Mouse (Mus musculus): Measurements from ENCODE around the gene Gfod2. TPM values are rescaled to one million over a fixed set of nuclear protein-coding genes. Genes with fewer than 3 reads are reported as not detected.

Gene Gfod2
- total RNA-seq, 2 experiments from 2014 or later, result 7.2 to 7.4 TPM

- Histone ChIP-seq H3K4me3 (no peak overlapping the region), H3K27ac (no peak overlapping the region)
- no peak for DNase-seq
- intact Hi-C loops (cut with DNase I), result no loop called here
- no peak for TF ChIP-seq CTCF (IDR thresholded peaks at IDR 0.05)
Measured at GRCm38 (mm10) chr8:105697196-105697780, 61.2 kb downstream of the Gfod2 start.

GRCm38 (mm10) chr8:105695080-105695780 lies 63.2 kb downstream of the Gfod2 start:
- no peak for TF ChIP-seq CTCF (IDR thresholded peaks at IDR 0.05)
- no peak for DNase-seq
- Histone ChIP-seq H3K4me3 (no peak overlapping the region), H3K27ac (no peak overlapping the region)
- intact Hi-C loops (cut with DNase I), result no loop called here

DNA sequence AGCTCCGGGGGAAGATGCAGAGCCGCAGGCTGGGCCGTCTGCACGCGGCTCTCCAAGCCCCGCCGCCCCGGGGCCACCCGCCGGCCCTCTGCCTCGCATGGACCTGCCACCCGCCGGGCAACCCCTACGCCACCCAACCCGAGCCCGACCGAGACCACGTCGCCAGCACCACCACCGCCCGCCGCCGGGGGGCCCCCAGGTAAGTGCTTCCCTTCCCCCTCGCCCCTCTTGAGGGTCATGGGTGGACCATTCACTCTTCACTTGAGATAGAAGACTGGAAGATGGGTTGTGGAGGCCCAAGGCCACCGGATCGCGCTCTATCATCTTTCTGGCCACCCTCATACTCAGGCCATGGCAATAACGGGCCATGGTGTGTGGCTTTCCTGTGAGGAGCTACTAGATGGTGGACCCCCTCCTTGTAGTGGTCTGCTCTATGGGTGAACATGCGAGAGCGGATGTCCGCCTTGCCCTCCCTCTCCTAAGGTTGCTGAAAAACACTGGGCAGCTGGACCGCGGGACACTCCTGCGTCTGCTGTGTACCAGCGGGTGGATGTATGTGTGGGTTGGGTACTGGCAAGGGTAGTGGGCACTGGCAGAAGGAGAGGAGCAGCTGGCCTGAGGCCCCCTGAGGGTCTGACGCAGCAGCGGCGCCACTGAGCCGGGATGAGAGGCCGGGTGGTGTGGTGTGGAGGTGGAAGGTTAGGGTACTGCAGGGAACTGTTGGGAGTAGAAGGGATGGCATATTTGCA lies 64.2 kb downstream of the Gfod2 start:
- TF ChIP-seq CTCF (IDR thresholded peaks at IDR 0.05), result 0 out of 2 replicates have a peak, but pooled peaks have one; percentile 8
- intact Hi-C loops (cut with DNase I), result no loop called here
- no peak for DNase-seq
- H3K27ac ChIP-seq, result no peak overlapping the region
- H3K4me3 ChIP-seq, result peak overlapping the region; percentile 71

- Histone ChIP-seq H3K4me3 (peak overlapping the region; percentile 71), H3K27ac (no peak overlapping the region)
- peak; percentile 78 for DNase-seq
- no peak for TF ChIP-seq CTCF (IDR thresholded peaks at IDR 0.05)
- intact Hi-C loops (cut with DNase I), result no loop called here
Measured at GRCm38 (mm10) chr8:105693648-105694047, 64.8 kb downstream of the Gfod2 start.

- Histone ChIP-seq H3K4me3 (no peak overlapping the region), H3K27ac (no peak overlapping the region)
- intact Hi-C loops (cut with DNase I), result no loop called here
- no peak for TF ChIP-seq CTCF (IDR thresholded peaks at IDR 0.05)
- DNase-seq, result no peak
Measured at GRCm38 (mm10) chr8:105692449-105693182, 65.8 kb downstream of the Gfod2 start.

- intact Hi-C loops (cut with DNase I), result no loop called here
- Histone ChIP-seq H3K27ac (no peak overlapping the region), H3K4me3 (no peak overlapping the region)
- TF ChIP-seq CTCF (IDR thresholded peaks at IDR 0.05), result no peak
- DNase-seq, result no peak
Measured at GRCm38 (mm10) chr8:105690978-105691377, 67.5 kb downstream of the Gfod2 start.

DNA sequence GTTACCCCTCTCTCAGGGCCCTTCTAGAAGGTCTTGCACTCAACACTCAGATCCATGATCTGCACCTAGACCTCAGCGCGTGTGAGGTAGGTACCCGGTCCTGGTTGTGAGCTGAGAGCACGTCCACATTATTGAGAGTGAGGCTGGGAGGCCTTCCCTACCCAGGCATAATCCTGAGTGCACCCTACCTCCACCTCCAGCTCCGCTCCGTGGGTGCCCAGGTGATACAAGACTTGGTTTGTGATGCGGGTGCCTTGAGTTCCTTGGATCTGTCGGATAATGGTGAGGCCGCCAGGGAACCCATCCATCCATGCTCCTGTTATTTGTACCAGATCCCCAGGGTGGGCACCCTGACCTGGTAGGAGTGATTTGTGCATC lies 68.5 kb downstream of the Gfod2 start:
- H3K4me3 ChIP-seq, result no peak overlapping the region
- DNase-seq, result no peak
- no peak overlapping the region for H3K27ac ChIP-seq
- intact Hi-C loops (cut with DNase I), result loop anchor here (10.0 kb wide), 1 partner anchor 95 kb away; no protein-coding TSS in a partner anchor
- no peak for TF ChIP-seq CTCF (IDR thresholded peaks at IDR 0.05)

DNA sequence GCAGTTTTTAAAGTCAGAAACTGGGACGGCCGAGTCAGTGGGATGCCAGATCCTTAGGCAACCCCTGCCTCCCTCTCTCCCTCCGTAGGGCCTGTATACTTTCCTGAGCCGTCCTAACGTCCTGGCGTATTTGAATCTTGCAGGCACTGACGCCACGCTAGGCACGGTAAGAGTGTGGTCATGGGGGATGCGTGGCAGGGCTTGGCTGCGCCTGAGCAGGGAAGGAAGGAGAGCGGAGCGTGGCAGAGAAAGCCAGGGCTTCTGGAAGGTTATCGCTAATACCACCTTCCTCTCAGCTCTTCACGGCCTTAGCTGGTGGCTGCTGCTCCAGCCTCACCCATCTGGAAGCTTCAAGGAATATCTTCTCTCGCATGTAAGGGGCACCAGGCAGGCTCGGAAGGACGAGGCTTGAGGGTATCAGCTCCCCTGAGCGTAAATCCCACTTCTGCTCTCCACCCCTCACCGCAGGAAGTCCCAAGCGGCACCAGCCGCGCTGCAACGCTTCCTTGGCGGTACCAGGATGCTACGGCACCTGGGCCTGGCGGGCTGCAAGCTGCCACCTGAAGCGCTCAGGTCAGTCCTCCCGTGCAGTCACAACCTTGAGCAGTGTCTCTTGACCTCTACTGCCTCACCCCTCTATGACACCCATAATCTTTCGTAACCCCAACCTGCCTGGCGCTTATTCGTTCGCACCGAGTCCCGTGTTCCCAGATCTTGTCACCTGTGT lies 69.0 kb downstream of the Gfod2 start:
- intact Hi-C loops (cut with DNase I), result loop anchor here (10.0 kb wide), 1 partner anchor 95 kb away; no protein-coding TSS in a partner anchor

DNA sequence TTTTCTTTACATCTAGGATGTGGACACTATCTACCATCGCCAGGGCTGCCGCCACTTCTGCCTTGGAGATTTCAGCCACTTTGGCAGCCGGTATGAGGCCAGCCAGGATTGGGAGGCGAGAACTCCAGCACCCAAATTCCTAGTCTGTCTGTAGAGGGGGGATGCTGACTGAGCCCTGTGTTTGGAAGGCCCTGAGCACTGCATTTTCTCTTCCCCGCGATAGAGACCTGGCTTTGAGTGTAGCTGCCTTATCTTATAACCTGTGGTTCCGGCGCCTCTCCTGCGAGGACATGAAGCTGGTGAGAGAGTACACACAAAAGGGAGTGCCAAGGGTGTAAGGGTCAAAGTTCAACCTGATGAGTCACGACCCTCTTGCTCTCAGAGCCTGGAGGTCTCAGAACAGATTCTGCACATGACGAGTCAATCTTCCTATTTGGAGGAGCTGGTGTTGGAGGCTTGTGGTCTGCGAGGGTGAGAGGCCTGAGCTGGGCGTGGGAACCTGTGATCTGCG lies 70.2 kb downstream of the Gfod2 start:
- intact Hi-C loops (cut with DNase I), result loop anchor here (10.0 kb wide), 1 partner anchor 93 kb away; no protein-coding TSS in a partner anchor
- Histone ChIP-seq H3K27ac (no peak overlapping the region), H3K4me3 (no peak overlapping the region)
- no peak for TF ChIP-seq CTCF (IDR thresholded peaks at IDR 0.05)
- no peak for DNase-seq

More for the DNA sequence above, 69.0 kb downstream of the Gfod2 start:
- no peak overlapping the region for H3K27ac ChIP-seq
- no peak for TF ChIP-seq CTCF (IDR thresholded peaks at IDR 0.05)
- no peak overlapping the region for H3K4me3 ChIP-seq
- DNase-seq, result no peak

GRCm38 (mm10) chr8:105687512-105687911 lies 71.0 kb downstream of the Gfod2 start:
- no peak overlapping the region for H3K4me3 ChIP-seq
- DNase-seq, result no peak
- no peak overlapping the region for H3K27ac ChIP-seq
- no peak for TF ChIP-seq CTCF (IDR thresholded peaks at IDR 0.05)
- intact Hi-C loops (cut with DNase I), result loop anchor here (10.0 kb wide), 1 partner anchor 93 kb away; no protein-coding TSS in a partner anchor

- no peak overlapping the region for H3K4me3 ChIP-seq
- no peak for TF ChIP-seq CTCF (IDR thresholded peaks at IDR 0.05)
- DNase-seq, result no peak
- intact Hi-C loops (cut with DNase I), result loop anchor here (10.0 kb wide), 1 partner anchor 92 kb away; no protein-coding TSS in a partner anchor
- no peak overlapping the region for H3K27ac ChIP-seq
Measured at GRCm38 (mm10) chr8:105686551-105686950, 71.9 kb downstream of the Gfod2 start.
